Mouse (Mus musculus) C2C12 (cell line): ENCODE measurements around the gene Adgrb3. TPM values are rescaled to one million over a fixed set of nuclear protein-coding genes. Genes with fewer than 3 reads are reported as not detected.

Experiments used
- H3K27me3 ChIP-seq: one replicate; pipeline ENCODE4 v1.6.1; 2011; ENCODE audit not compliant: control insufficient read depth, insufficient read depth, insufficient read length
- H3K36me3 ChIP-seq: one replicate; pipeline ENCODE4 v1.6.1; 2011; ENCODE audit not compliant: control insufficient read depth, insufficient read depth
- H3K4me3 ChIP-seq: one replicate; pipeline ENCODE4 v1.5.1; 2011; ENCODE audit warnings: mild to moderate bottlenecking, control low read depth; ENCODE audit not compliant: poor library complexity, insufficient read depth, severe bottlenecking
- H3K79me2 ChIP-seq: one replicate; pipeline ENCODE4 v1.6.1; 2011; ENCODE audit not compliant: control insufficient read depth, insufficient read depth
- H3K79me3 ChIP-seq: one replicate; pipeline ENCODE4 v1.6.1; 2011; ENCODE audit warnings: low read depth, control low read depth
- H3ac ChIP-seq: one replicate; pipeline ENCODE3; 2011; ENCODE audit warnings: low read depth; ENCODE audit not compliant: control insufficient read depth, insufficient read length
- CEBPB ChIP-seq: IDR thresholded peaks from one replicate; pipeline ENCODE4 v1.6.1; 2011; ENCODE audit warnings: low read depth, mild to moderate bottlenecking, control low read depth, moderate library complexity
- CTCF ChIP-seq: IDR thresholded peaks from one replicate; pipeline ENCODE4 v1.5.1; 2011; ENCODE audit not compliant: control insufficient read depth, insufficient read depth, insufficient read length
- FOSL1 ChIP-seq: IDR thresholded peaks from one replicate; pipeline ENCODE4 v1.8.0; 2011; ENCODE audit warnings: mild to moderate bottlenecking, low read length; ENCODE audit not compliant: poor library complexity, insufficient read depth, severe bottlenecking
- MAX ChIP-seq: IDR thresholded peaks from one replicate; pipeline ENCODE4 v1.6.1; 2011; ENCODE audit warnings: mild to moderate bottlenecking, control low read depth
- MYOD1 ChIP-seq: IDR thresholded peaks from one replicate; pipeline ENCODE4 v1.6.1; 2011; ENCODE audit warnings: low read depth; ENCODE audit not compliant: control insufficient read depth, insufficient read length
- MYOG ChIP-seq: IDR thresholded peaks from one replicate; pipeline ENCODE4 v1.6.1; 2011; ENCODE audit not compliant: control insufficient read depth, insufficient read length; ENCODE audit errors: extremely low read depth
- USF1 ChIP-seq: IDR thresholded peaks from one replicate; pipeline ENCODE4 v1.6.1; 2011; ENCODE audit warnings: low read depth, mild to moderate bottlenecking, control low read depth, moderate library complexity
- polyA plus RNA-seq: library from polyadenylated mRNA; unstranded; fragments of >200 nt; fragmentation: generic; extraction: Trizol; gene quantifications from one replicate; pipeline ENCODE4 v1.2.1, GENCODE M21; 2012; ENCODE audit warnings: missing spikeins

Adgrb3 gene
- polyA plus RNA-seq, 1 experiment, result not detected

GRCm38 (mm10) chr1:25250562-25250961 is 578.9 kb downstream of the Adgrb3 start:
- Histone ChIP-seq H3ac (no peak overlapping the region), H3K36me3 (no peaks in the 10 kb centered on the region), H3K79me2 (no peaks in the 10 kb centered on the region), H3K27me3 (no peaks in the 10 kb centered on the region), H3K4me3 (no peak overlapping the region), H3K79me3 (no peaks in the 10 kb centered on the region)
- no peak for TF ChIP-seq MAX
- TF ChIP-seq CTCF, result no peak
- TF ChIP-seq MYOD1, result no peak
- TF ChIP-seq CEBPB, result no peak
- no peak for TF ChIP-seq FOSL1

- Histone ChIP-seq H3K36me3 (no peaks in the 10 kb centered on the region), H3K79me2 (no peaks in the 10 kb centered on the region), H3ac (no peak overlapping the region), H3K4me3 (no peak overlapping the region), H3K27me3 (no peaks in the 10 kb centered on the region), H3K79me3 (no peaks in the 10 kb centered on the region)
- TF ChIP-seq MAX, result no peak
- no peak for TF ChIP-seq MYOG
- no peak for TF ChIP-seq CTCF
- no peak for TF ChIP-seq CEBPB
- no peak for TF ChIP-seq FOSL1
- no peak for TF ChIP-seq USF1
- no peak for TF ChIP-seq MYOD1
These were observed 587.1 kb downstream of the Adgrb3 start for GRCm38 (mm10) chr1:25242436-25242835.

- Histone ChIP-seq H3K79me3 (no peaks in the 10 kb centered on the region), H3K36me3 (no peaks in the 10 kb centered on the region), H3K4me3 (no peak overlapping the region), H3K27me3 (no peaks in the 10 kb centered on the region), H3ac (no peak overlapping the region), H3K79me2 (no peaks in the 10 kb centered on the region)
- no peak for TF ChIP-seq CEBPB
- no peak for TF ChIP-seq MYOD1
- no peak for TF ChIP-seq MAX
- TF ChIP-seq FOSL1, result no peak
- TF ChIP-seq USF1, result no peak
- no peak for TF ChIP-seq MYOG
- TF ChIP-seq CTCF, result no peak
These were observed 600.2 kb downstream of the Adgrb3 start for GRCm38 (mm10) chr1:25229245-25229750.

- Histone ChIP-seq H3K27me3 (no peaks in the 10 kb centered on the region), H3K79me3 (no peaks in the 10 kb centered on the region), H3K36me3 (no peaks in the 10 kb centered on the region), H3K79me2 (no peaks in the 10 kb centered on the region), H3K4me3 (no peak overlapping the region), H3ac (no peak overlapping the region)
- no peak for TF ChIP-seq FOSL1
- no peak for TF ChIP-seq MYOG
- no peak for TF ChIP-seq CEBPB
- TF ChIP-seq USF1, result no peak
- TF ChIP-seq MYOD1, result no peak
- no peak for TF ChIP-seq MAX
- no peak for TF ChIP-seq CTCF
These were observed 600.9 kb downstream of the Adgrb3 start for GRCm38 (mm10) chr1:25228381-25229244.

GRCm38 (mm10) chr1:25227880-25228279 is 601.6 kb downstream of the Adgrb3 start:
- Histone ChIP-seq H3K4me3 (no peak overlapping the region), H3K79me2 (no peaks in the 10 kb centered on the region), H3K27me3 (no peaks in the 10 kb centered on the region), H3K79me3 (no peaks in the 10 kb centered on the region), H3K36me3 (no peaks in the 10 kb centered on the region), H3ac (no peak overlapping the region)
- TF ChIP-seq CTCF (no peak), USF1 (no peak), CEBPB (no peak), MAX (no peak), FOSL1 (no peak), MYOD1 (no peak), MYOG (no peak)
